Mouse (Mus musculus): ENCODE data around the gene Palm2. TPM values are rescaled to one million over a fixed set of nuclear protein-coding genes. Genes with fewer than 3 reads are reported as not detected.

Gene Palm2
- total and polyA plus RNA-seq, 2 experiments from 2014 or later = 26.4 to 33.1 TPM

- ATAC-seq (ENCODE audit: low FRiP score) (no peak), DNase-seq (ENCODE audit: low spot score) (no peak)
- H3K9ac ChIP-seq (replicated peaks; ENCODE audit: low read length, poor library complexity, severe bottlenecking) = no peak overlapping the region
- H3K9me3 ChIP-seq (ENCODE audit: low read length) = no peaks in the 10 kb centered on the region
- H3K4me2 ChIP-seq (ENCODE audit: low read depth, low read length, poor library complexity, severe bottlenecking) = no peak overlapping the region
- whole genome bisulfite sequencing = 76% methylated on average over 4 of the region's 4 CpGs
- no peak for TF ChIP-seq CTCF (IDR thresholded peaks at IDR 0.05)
- no peak overlapping the region for H3K27ac ChIP-seq (ENCODE audit: low read depth, low read length)
- H3K36me3 ChIP-seq (ENCODE audit: insufficient read depth, low read length) = no peaks in the 10 kb centered on the region
- H3K4me3 ChIP-seq (ENCODE audit: low read depth, low read length) = no peak overlapping the region
- no peaks in the 10 kb centered on the region for H3K27me3 ChIP-seq (ENCODE audit: insufficient read depth, low read length)
- no peaks in the 10 kb centered on the region for H3K4me1 ChIP-seq (ENCODE audit: insufficient read depth, low read length)
Observed at GRCm38 (mm10) chr4:57592751-57593150, 158.7 kb downstream of the Palm2 start.

- ATAC-seq (ENCODE audit: low FRiP score) = no peak
- no peaks in the 10 kb centered on the region for H3K9me3 ChIP-seq (ENCODE audit: low read length)
- no peaks in the 10 kb centered on the region for H3K4me1 ChIP-seq (ENCODE audit: insufficient read depth, low read length)
- no peak for TF ChIP-seq CTCF (IDR thresholded peaks at IDR 0.05)
- no peaks in the 10 kb centered on the region for H3K36me3 ChIP-seq (ENCODE audit: insufficient read depth, low read length)
- H3K27me3 ChIP-seq (ENCODE audit: insufficient read depth, low read length) = no peaks in the 10 kb centered on the region
- H3K27ac ChIP-seq (ENCODE audit: low read depth, low read length) = no peak overlapping the region
- no peak overlapping the region for H3K9ac ChIP-seq (replicated peaks; ENCODE audit: low read length, poor library complexity, severe bottlenecking)
- no peak for DNase-seq (ENCODE audit: low spot score)
- no peak overlapping the region for H3K4me2 ChIP-seq (ENCODE audit: low read depth, low read length, poor library complexity, severe bottlenecking)
- no peak overlapping the region for H3K4me3 ChIP-seq (ENCODE audit: low read depth, low read length)
- WGBS = 95% methylated on average over 6 of the region's 6 CpGs
Observed at GRCm38 (mm10) chr4:57599946-57600345, 165.9 kb downstream of the Palm2 start.

DNA sequence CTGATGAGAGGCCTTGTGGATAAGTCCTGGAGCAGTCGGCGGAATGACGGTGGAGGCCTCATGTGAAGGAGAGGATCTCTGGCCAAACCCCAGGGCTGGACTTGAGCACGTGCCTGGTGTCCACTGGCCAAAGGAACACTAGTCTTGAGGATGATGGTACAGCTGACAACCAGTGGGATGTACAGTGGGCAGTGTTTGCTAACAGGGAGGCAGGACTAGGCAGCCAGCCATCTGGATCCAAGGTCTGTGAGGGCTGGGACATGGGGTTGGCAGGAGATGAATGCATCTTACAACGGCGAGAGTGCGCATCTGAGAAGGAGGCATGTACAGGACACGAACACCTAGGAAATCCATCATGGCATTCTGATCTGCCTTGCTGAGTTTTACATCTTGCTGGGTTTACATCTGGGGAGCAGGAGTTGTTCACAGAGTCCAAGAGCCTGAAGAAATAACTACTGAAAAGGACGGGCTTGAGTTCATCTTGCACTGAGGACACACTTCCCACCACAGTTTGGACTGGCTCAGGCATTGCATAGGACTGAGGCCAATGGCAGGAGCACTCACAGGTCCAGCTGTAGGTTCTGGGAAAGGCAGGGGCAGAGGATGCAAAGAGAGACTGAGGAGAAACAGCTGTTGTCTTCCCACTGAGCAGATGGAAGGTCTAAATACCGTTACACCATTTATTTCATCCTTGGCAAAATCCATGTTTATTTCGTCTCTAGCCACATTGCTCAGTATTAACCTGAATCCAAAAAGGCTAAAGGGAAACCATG lies 166.8 kb downstream of the Palm2 start:
- H3K4me3 ChIP-seq (ENCODE audit: low read depth, low read length) = no peak overlapping the region
- no peak for ATAC-seq (ENCODE audit: low FRiP score)
- no peaks in the 10 kb centered on the region for H3K9me3 ChIP-seq (ENCODE audit: low read length)
- no peaks in the 10 kb centered on the region for H3K4me1 ChIP-seq (ENCODE audit: insufficient read depth, low read length)
- no peak for TF ChIP-seq CTCF (IDR thresholded peaks at IDR 0.05)
- no peaks in the 10 kb centered on the region for H3K36me3 ChIP-seq (ENCODE audit: insufficient read depth, low read length)
- WGBS = 90% methylated on average over 11 of the region's 11 CpGs
- no peak for DNase-seq (ENCODE audit: low spot score)
- H3K27ac ChIP-seq (ENCODE audit: low read depth, low read length) = no peak overlapping the region
- no peak overlapping the region for H3K9ac ChIP-seq (replicated peaks; ENCODE audit: low read length, poor library complexity, severe bottlenecking)
- no peaks in the 10 kb centered on the region for H3K27me3 ChIP-seq (ENCODE audit: insufficient read depth, low read length)
- no peak overlapping the region for H3K4me2 ChIP-seq (ENCODE audit: low read depth, low read length, poor library complexity, severe bottlenecking)

DNA sequence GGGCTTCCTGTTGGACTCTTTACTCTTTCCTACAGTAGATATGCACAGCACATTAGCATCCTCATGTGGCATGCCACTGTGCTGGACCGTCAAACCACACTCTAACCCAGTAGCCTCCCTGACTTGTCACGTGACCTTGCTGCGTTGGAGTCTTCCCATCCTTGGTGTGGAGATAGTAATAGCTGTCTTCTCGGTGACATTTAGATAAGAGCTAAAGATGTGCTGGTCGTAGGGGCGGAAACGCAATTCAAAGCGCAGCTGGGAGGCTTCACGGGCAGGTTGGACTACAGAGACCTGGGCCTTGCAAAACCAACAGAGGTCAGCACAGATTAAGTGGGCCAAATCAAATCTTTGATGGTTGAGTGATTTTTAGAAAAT lies 167.4 kb downstream of the Palm2 start:
- Histone ChIP-seq H3K36me3 (ENCODE audit: insufficient read depth, low read length) (no peaks in the 10 kb centered on the region), H3K27ac (ENCODE audit: low read depth, low read length) (no peak overlapping the region), H3K27me3 (ENCODE audit: insufficient read depth, low read length) (no peaks in the 10 kb centered on the region), H3K4me3 (ENCODE audit: low read depth, low read length) (no peak overlapping the region), H3K9ac (replicated peaks; ENCODE audit: low read length, poor library complexity, severe bottlenecking) (no peak overlapping the region), H3K9me3 (ENCODE audit: low read length) (no peaks in the 10 kb centered on the region), H3K4me2 (ENCODE audit: low read depth, low read length, poor library complexity, severe bottlenecking) (no peak overlapping the region), H3K4me1 (ENCODE audit: insufficient read depth, low read length) (no peaks in the 10 kb centered on the region)
- no peak for TF ChIP-seq CTCF (IDR thresholded peaks at IDR 0.05)
- ATAC-seq (ENCODE audit: low FRiP score) (no peak), DNase-seq (ENCODE audit: low spot score) (no peak)
- WGBS = 82% methylated on average over 9 of the region's 9 CpGs

DNA sequence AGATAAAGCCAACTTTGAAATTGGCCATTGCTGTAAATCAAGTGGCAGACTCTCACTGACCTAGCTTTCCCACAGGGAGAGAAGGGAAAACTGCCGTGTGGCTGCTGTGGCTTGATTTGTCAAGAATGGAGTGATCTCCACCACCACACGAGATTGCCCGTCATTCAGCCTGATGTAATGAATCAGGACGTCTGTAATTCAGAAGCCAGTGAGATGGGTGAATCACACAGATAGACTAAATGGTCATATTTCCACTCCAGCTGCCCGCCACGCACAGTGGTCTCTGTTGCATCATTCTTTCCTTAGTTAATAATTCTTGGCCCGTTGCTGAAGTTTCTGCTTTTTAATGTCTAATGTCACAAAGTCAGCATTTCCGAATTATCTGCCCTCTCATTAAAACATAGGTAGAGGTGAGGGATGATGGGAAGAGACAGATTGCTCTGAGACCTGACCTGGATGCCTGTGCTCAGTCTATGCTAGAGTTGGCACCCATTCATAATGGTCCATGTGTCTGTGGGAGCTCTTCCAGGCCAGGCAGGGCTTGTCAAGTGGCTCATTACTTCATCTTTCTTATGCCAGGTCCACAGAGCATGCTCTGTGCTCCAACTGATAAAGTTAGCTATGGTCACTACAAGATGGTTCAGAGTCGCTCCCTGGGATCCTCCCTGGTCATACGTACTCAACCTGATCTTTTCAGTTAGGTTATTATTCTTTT lies 168.0 kb downstream of the Palm2 start:
- H3K27me3 ChIP-seq (ENCODE audit: insufficient read depth, low read length) = no peaks in the 10 kb centered on the region
- no peak overlapping the region for H3K9ac ChIP-seq (replicated peaks; ENCODE audit: low read length, poor library complexity, severe bottlenecking)
- TF ChIP-seq CTCF (IDR thresholded peaks at IDR 0.05) = no peak
- no peak overlapping the region for H3K4me2 ChIP-seq (ENCODE audit: low read depth, low read length, poor library complexity, severe bottlenecking)
- ATAC-seq (ENCODE audit: low FRiP score) (no peak), DNase-seq (ENCODE audit: low spot score) (no peak)
- WGBS = 84% methylated on average over 10 of the region's 10 CpGs
- no peak overlapping the region for H3K27ac ChIP-seq (ENCODE audit: low read depth, low read length)
- H3K4me3 ChIP-seq (ENCODE audit: low read depth, low read length) = no peak overlapping the region
- H3K36me3 ChIP-seq (ENCODE audit: insufficient read depth, low read length) = no peaks in the 10 kb centered on the region
- H3K9me3 ChIP-seq (ENCODE audit: low read length) = no peaks in the 10 kb centered on the region
- H3K4me1 ChIP-seq (ENCODE audit: insufficient read depth, low read length) = no peaks in the 10 kb centered on the region

DNA sequence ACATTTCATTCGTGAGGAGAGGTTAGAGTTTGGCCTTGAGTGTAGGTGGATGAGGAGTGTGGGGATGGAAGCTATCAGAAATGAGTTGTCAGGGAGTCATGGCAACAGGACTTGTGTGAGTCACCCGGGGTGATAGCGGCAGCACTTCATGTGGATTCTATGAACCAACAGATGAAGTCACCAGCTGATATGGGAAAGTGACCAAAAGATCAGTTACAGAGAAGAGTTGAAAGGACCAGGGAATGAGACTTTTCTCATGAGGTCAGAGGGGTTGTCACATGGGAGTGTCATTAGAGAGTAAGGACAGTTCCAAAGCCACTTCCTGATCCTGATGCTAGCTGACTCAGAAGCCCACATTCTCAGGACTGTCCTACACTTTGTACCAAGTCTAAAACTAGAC lies 172.2 kb downstream of the Palm2 start:
- H3K27me3 ChIP-seq (ENCODE audit: insufficient read depth, low read length) = no peaks in the 10 kb centered on the region
- H3K4me2 ChIP-seq (ENCODE audit: low read depth, low read length, poor library complexity, severe bottlenecking) = no peak overlapping the region
- H3K4me1 ChIP-seq (ENCODE audit: insufficient read depth, low read length) = no peaks in the 10 kb centered on the region
- 83% methylated on average over 3 of the region's 3 CpGs for WGBS
- ATAC-seq (ENCODE audit: low FRiP score) (no peak), DNase-seq (ENCODE audit: low spot score) (no peak)
- no peak overlapping the region for H3K9ac ChIP-seq (replicated peaks; ENCODE audit: low read length, poor library complexity, severe bottlenecking)
- no peak overlapping the region for H3K27ac ChIP-seq (ENCODE audit: low read depth, low read length)
- no peaks in the 10 kb centered on the region for H3K36me3 ChIP-seq (ENCODE audit: insufficient read depth, low read length)
- H3K9me3 ChIP-seq (ENCODE audit: low read length) = no peaks in the 10 kb centered on the region
- H3K4me3 ChIP-seq (ENCODE audit: low read depth, low read length) = no peak overlapping the region
- no peak for TF ChIP-seq CTCF (IDR thresholded peaks at IDR 0.05)
